Mouse (Mus musculus): Measurements from ENCODE around the gene Cstad. TPM values are rescaled to one million over a fixed set of nuclear protein-coding genes. Genes with fewer than 3 reads are reported as not detected.

The Cstad gene
- polyA plus RNA-seq, 1 experiment from 2014 or later = 0.51 TPM

GRCm38 (mm10) chr2:30642810-30643209 is 48.0 kb downstream of the Cstad start:
- WGBS = 31% methylated on average over 5 of the region's 5 CpGs
- no peak for ATAC-seq (ENCODE audit: low FRiP score, low read depth)
- H3K27me3 ChIP-seq = no peaks in the 10 kb centered on the region
- no peaks in the 10 kb centered on the region for H3K36me3 ChIP-seq
- H3K9me3 ChIP-seq = no peaks in the 10 kb centered on the region
- no peak overlapping the region for H3K4me2 ChIP-seq
- no peak overlapping the region for H3K27ac ChIP-seq (replicated peaks)
- H3K4me3 ChIP-seq = no peak overlapping the region
- no peak overlapping the region for H3K9ac ChIP-seq
- H3K4me1 ChIP-seq (replicated peaks) = peaks cover 47% of the 10 kb centered on the region

DNA sequence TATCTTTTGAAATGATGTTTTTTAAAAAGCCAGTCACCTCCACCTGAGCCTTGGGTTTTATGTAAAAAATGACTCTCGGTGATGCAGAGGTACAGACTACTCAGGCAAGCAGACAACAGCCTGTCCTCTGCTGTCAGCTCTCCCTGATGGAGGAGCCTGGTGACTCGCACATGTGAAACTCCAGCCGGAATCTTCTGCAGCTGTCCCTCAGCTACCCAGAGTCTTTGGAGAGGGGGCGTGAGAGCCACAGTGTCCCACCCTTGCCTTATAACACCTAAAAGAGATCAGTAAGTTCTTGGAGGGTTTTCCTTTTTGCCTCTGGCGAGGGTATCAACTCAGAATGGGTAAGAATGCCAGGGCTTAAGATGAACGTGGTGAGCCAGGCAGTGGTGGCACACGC is 48.6 kb downstream of the Cstad start:
- Histone ChIP-seq H3K27me3 (no peaks in the 10 kb centered on the region), H3K9ac (no peak overlapping the region), H3K4me3 (no peak overlapping the region), H3K27ac (replicated peaks) (0 out of 2 replicates have a peak overlapping the region, but pooled peaks have one; percentile 42), H3K9me3 (no peaks in the 10 kb centered on the region), H3K36me3 (no peaks in the 10 kb centered on the region), H3K4me2 (no peak overlapping the region), H3K4me1 (replicated peaks) (peaks cover 53% of the 10 kb centered on the region)
- ATAC-seq (ENCODE audit: low FRiP score, low read depth) = no peak
- WGBS = 80% methylated on average over 7 of the region's 7 CpGs

DNA sequence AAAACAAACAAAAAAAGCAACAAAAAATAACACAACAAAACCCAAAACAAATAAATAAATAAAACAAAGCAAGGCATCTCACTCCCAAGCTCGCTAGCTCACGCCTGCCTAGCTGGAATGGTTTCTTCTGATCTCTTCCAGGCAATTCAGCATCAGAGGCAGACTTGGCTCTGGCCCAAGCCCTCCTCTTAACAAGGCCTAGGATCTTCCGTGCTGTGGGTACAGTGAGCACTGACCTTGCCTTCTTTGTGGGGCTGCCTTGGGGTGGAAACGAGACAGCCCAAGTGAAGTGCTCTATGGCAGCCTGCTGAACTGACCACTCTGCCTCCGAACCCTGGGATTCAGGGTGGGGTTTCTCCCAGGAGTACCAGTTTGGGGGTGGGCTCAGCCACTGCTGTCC is 52.0 kb downstream of the Cstad start:
- peaks cover 68% of the 10 kb centered on the region for H3K4me1 ChIP-seq (replicated peaks)
- peak overlapping the region; percentile 37 for H3K9ac ChIP-seq
- 8% methylated on average over 5 of the region's 5 CpGs for WGBS
- H3K4me3 ChIP-seq = no peak overlapping the region
- H3K4me2 ChIP-seq = peak overlapping the region; percentile 40
- no peaks in the 10 kb centered on the region for H3K36me3 ChIP-seq
- no peaks in the 10 kb centered on the region for H3K27me3 ChIP-seq
- H3K9me3 ChIP-seq = no peaks in the 10 kb centered on the region
- peak overlapping the region; percentile 94 for H3K27ac ChIP-seq (replicated peaks)
- ATAC-seq (ENCODE audit: low FRiP score, low read depth) = peak; percentile 54

DNA sequence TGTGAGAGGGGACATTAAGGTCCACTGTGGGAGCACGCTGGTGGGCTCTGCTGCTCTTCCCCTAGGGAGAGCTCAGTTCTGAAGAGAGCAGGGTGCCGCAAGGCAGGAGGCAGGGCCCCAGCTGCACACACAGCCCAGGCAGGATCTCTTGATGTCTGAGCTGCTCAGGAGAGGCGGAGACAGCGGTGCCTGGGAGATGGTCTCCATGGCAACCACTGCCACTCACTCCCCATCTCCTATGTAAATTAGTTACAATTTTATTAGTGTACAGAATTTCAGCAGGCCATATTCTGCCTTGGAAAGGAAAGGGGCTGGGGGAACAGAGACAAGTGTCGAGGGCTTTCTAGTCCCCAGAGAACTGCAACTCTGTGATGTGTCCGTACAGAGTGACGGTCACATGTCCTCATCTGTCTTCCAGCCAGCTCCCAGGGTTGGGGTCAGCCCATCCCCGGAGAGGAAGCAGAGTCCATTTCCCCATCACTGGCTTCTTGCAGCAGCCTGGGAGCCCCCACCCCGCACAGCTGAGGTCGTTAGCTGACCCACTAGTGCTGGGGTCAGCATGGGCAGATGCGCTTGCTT is 52.6 kb downstream of the Cstad start:
- H3K27me3 ChIP-seq = no peaks in the 10 kb centered on the region
- no peak overlapping the region for H3K4me3 ChIP-seq
- peak overlapping the region; percentile 94 for H3K27ac ChIP-seq (replicated peaks)
- H3K9ac ChIP-seq = peak overlapping the region; percentile 37
- H3K36me3 ChIP-seq = no peaks in the 10 kb centered on the region
- peak; percentile 91 for ATAC-seq (ENCODE audit: low FRiP score, low read depth)
- H3K9me3 ChIP-seq = no peaks in the 10 kb centered on the region
- H3K4me1 ChIP-seq (replicated peaks) = peaks cover 73% of the 10 kb centered on the region
- WGBS = 3% methylated on average over 11 of the region's 11 CpGs
- H3K4me2 ChIP-seq = peak overlapping the region; percentile 40

GRCm38 (mm10) chr2:30647882-30648494 is 53.1 kb downstream of the Cstad start:
- peak; percentile 14; the same call in 1 of the 2 replicates for ATAC-seq (ENCODE audit: low FRiP score, low read depth)

DNA sequence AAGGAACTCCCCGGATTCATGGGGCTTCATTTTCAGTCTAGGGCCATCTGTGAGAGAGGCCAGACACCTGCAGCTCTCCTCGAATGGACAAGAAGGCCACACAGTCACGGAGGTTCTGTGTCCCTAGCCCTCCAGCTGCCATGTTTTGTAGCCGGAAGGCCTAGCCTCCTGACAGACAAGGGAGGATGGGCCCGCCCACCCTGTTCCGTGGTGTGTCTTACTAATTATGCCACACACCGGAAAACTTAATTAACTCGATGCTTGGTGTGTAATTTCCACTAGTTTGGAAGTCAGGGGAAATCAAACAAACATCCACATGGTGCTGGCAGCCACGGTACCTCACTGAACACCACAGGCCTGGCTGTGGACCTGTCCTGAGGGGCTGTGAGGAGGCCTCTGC is 55.4 kb downstream of the Cstad start:
- Histone ChIP-seq H3K9ac (no peak overlapping the region), H3K9me3 (no peaks in the 10 kb centered on the region), H3K27me3 (no peaks in the 10 kb centered on the region), H3K4me2 (no peak overlapping the region), H3K36me3 (no peaks in the 10 kb centered on the region), H3K4me3 (no peak overlapping the region), H3K27ac (replicated peaks) (peak overlapping the region; percentile 87), H3K4me1 (replicated peaks) (peaks cover 88% of the 10 kb centered on the region)
- ATAC-seq (ENCODE audit: low FRiP score, low read depth) = no peak
- 35% methylated on average over 9 of the region's 9 CpGs for WGBS

More at GRCm38 (mm10) chr2:30647882-30648494, 53.1 kb downstream of the Cstad start:
- no peaks in the 10 kb centered on the region for H3K27me3 ChIP-seq
- no peaks in the 10 kb centered on the region for H3K9me3 ChIP-seq
- no peak overlapping the region for H3K9ac ChIP-seq
- peak overlapping the region; percentile 94 for H3K27ac ChIP-seq (replicated peaks)
- peaks cover 75% of the 10 kb centered on the region for H3K4me1 ChIP-seq (replicated peaks)
- no peaks in the 10 kb centered on the region for H3K36me3 ChIP-seq
- 13% methylated on average over 13 of the region's 13 CpGs for whole genome bisulfite sequencing
- peak overlapping the region; percentile 40 for H3K4me2 ChIP-seq
- no peak overlapping the region for H3K4me3 ChIP-seq

- H3K27ac ChIP-seq (replicated peaks) = peak overlapping the region; percentile 87
- H3K9ac ChIP-seq = no peak overlapping the region
- peaks cover 79% of the 10 kb centered on the region for H3K4me1 ChIP-seq (replicated peaks)
- no peak overlapping the region for H3K4me2 ChIP-seq
- no peaks in the 10 kb centered on the region for H3K9me3 ChIP-seq
- no peaks in the 10 kb centered on the region for H3K27me3 ChIP-seq
- H3K36me3 ChIP-seq = no peaks in the 10 kb centered on the region
- 92% methylated on average over 1 of the region's 1 CpGs for WGBS
- no peak overlapping the region for H3K4me3 ChIP-seq
- ATAC-seq (ENCODE audit: low FRiP score, low read depth) = no peak
These were observed 57.0 kb downstream of the Cstad start for GRCm38 (mm10) chr2:30651831-30652230.

- Histone ChIP-seq H3K4me3 (no peak overlapping the region), H3K4me1 (replicated peaks) (peaks cover 79% of the 10 kb centered on the region), H3K4me2 (peak overlapping the region; percentile 14; the same call in 1 of the 2 replicates), H3K27me3 (no peaks in the 10 kb centered on the region), H3K27ac (replicated peaks) (peak overlapping the region; percentile 87), H3K36me3 (no peaks in the 10 kb centered on the region), H3K9ac (peak overlapping the region; percentile 14), H3K9me3 (no peaks in the 10 kb centered on the region)
- ATAC-seq (ENCODE audit: low FRiP score, low read depth) = peak; percentile 42
- WGBS = 5% methylated on average over 13 of the region's 13 CpGs
These were observed 57.8 kb downstream of the Cstad start for GRCm38 (mm10) chr2:30652581-30653037.

- WGBS = 69% methylated on average over 4 of the region's 4 CpGs
- Histone ChIP-seq H3K27ac (replicated peaks) (peak overlapping the region; percentile 87), H3K4me1 (replicated peaks) (peaks cover 79% of the 10 kb centered on the region), H3K4me2 (0 out of 2 replicates have a peak overlapping the region, but pooled peaks have one; percentile 14), H3K27me3 (no peaks in the 10 kb centered on the region), H3K4me3 (no peak overlapping the region), H3K9ac (peak overlapping the region; percentile 14), H3K36me3 (no peaks in the 10 kb centered on the region), H3K9me3 (no peaks in the 10 kb centered on the region)
- no peak for ATAC-seq (ENCODE audit: low FRiP score, low read depth)
These were observed 58.2 kb downstream of the Cstad start for GRCm38 (mm10) chr2:30653046-30653445.

- Histone ChIP-seq H3K4me2 (no peak overlapping the region), H3K36me3 (no peaks in the 10 kb centered on the region), H3K9me3 (no peaks in the 10 kb centered on the region), H3K9ac (no peak overlapping the region), H3K27me3 (no peaks in the 10 kb centered on the region), H3K4me3 (no peak overlapping the region), H3K27ac (replicated peaks) (peak overlapping the region; percentile 87), H3K4me1 (replicated peaks) (peaks cover 84% of the 10 kb centered on the region)
- ATAC-seq (ENCODE audit: low FRiP score, low read depth) = no peak
- 38% methylated on average over 9 of the region's 9 CpGs for WGBS
These were observed 59.3 kb downstream of the Cstad start for GRCm38 (mm10) chr2:30654158-30654557.

DNA sequence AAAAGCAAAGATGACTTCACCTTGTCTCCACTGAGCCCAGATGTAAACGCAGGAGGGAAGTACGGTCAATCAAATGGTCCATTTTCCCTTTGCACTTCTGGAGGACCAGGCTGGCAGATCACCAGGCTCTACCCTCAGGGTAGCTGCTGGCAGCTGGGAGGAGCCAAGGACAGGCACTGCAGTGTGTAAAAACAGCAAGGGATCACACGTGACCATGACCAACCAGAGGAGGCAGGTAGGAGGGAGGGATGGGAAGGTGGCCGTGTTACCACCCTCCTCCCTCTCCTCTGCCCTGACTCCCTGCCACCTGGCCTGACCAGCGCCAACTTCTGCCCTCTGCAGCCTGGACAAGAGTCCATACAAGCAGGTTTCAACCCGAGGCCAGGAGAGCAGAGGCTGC is 59.7 kb downstream of the Cstad start:
- Histone ChIP-seq H3K27me3 (no peaks in the 10 kb centered on the region), H3K36me3 (no peaks in the 10 kb centered on the region), H3K4me2 (no peak overlapping the region), H3K27ac (replicated peaks) (peak overlapping the region; percentile 87), H3K4me3 (no peak overlapping the region), H3K9me3 (no peaks in the 10 kb centered on the region), H3K9ac (no peak overlapping the region; the same call in 1 of the 2 replicates), H3K4me1 (replicated peaks) (peaks cover 84% of the 10 kb centered on the region)
- no peak for ATAC-seq (ENCODE audit: low FRiP score, low read depth)
- whole genome bisulfite sequencing = 66% methylated on average over 6 of the region's 6 CpGs

- Histone ChIP-seq H3K27ac (replicated peaks) (0 out of 2 replicates have a peak overlapping the region, but pooled peaks have one; percentile 99), H3K36me3 (no peaks in the 10 kb centered on the region), H3K4me2 (no peak overlapping the region), H3K9ac (no peak overlapping the region), H3K4me3 (no peak overlapping the region), H3K9me3 (no peaks in the 10 kb centered on the region), H3K27me3 (no peaks in the 10 kb centered on the region), H3K4me1 (replicated peaks) (peaks cover 84% of the 10 kb centered on the region)
- WGBS = 87% methylated on average over 5 of the region's 5 CpGs
- ATAC-seq (ENCODE audit: low FRiP score, low read depth) = no peak
These were observed 60.9 kb downstream of the Cstad start for GRCm38 (mm10) chr2:30655746-30656145.

Measured in hindbrain, embryonic 15.5 days (tissue).